Mouse (Mus musculus) hindbrain, embryonic 16.5 days (tissue): ENCODE results near the gene Bola1. TPM values are rescaled to one million over a fixed set of nuclear protein-coding genes. Genes with fewer than 3 reads are reported as not detected.
"Not testable (repeated sequence)": the region's sequence is repeated elsewhere in the genome, so short reads cannot be mapped to it uniquely, and the experiment has no call there.

Experiments
- ATAC-seq: fragments of 200-750 bp; cut with Nextera tagmentation; 2 replicates; pipeline ENCODE4 v1.8.0; 2017; ENCODE audit warnings: moderate TSS enrichment, moderate library complexity
- H3K27ac ChIP-seq: fragments of 300-500 bp; sonication (generic); 2 replicates; pipeline ENCODE4 v1.5.1; 2014; ENCODE audit warnings: low read depth, mild to moderate bottlenecking, control low read depth, low read length, moderate library complexity
- H3K27me3 ChIP-seq: fragments of 300-500 bp; sonication (generic); replicated peaks from 2 replicates; pipeline ENCODE4 v1.6.1; 2014; ENCODE audit warnings: low read length; ENCODE audit not compliant: control insufficient read depth, insufficient read depth
- H3K36me3 ChIP-seq: fragments of 300-500 bp; sonication (generic); 2 replicates; pipeline ENCODE4 v1.6.1; 2014; ENCODE audit warnings: mild to moderate bottlenecking, low read length, moderate library complexity, mixed read lengths; ENCODE audit not compliant: control insufficient read depth, insufficient read depth
- H3K4me1 ChIP-seq: fragments of 300-500 bp; sonication (generic); 2 replicates; pipeline ENCODE4 v1.6.1; 2014; ENCODE audit warnings: low read depth, low read length; ENCODE audit not compliant: control insufficient read depth, insufficient read depth
- H3K4me2 ChIP-seq: fragments of 300-500 bp; sonication (generic); 2 replicates; pipeline ENCODE4 v1.6.1; 2014; ENCODE audit warnings: mild to moderate bottlenecking, low read length, control low read depth, moderate library complexity
- H3K4me3 ChIP-seq: fragments of 300-500 bp; sonication (generic); 2 replicates; pipeline ENCODE4 v1.5.1; 2014; ENCODE audit warnings: mild to moderate bottlenecking, low read length, control low read depth, moderate library complexity
- H3K9ac ChIP-seq: fragments of 300-500 bp; sonication (generic); 2 replicates; pipeline ENCODE4 v1.6.1; 2014; ENCODE audit warnings: low read depth, mild to moderate bottlenecking, control low read depth, low read length, moderate library complexity
- H3K9me3 ChIP-seq: fragments of 300-500 bp; sonication (generic); 2 replicates; pipeline ENCODE4 v1.6.1; 2014; ENCODE audit warnings: mild to moderate bottlenecking, low read length, moderate library complexity; ENCODE audit not compliant: control insufficient read depth
- WGBS: fragments of 180-500 bp; shearing (Covaris S2); extraction: QIAGEN DNeasy Blood & Tissue Kit; methylation state at CpG from one replicate; pipeline ENCODE4 v1.1.7; 2014; 5-methylcytosine and 5-hydroxymethylcytosine counted together
- polyA plus RNA-seq: library from polyadenylated mRNA; unstranded; fragments of >200 nt; fragmentation: Nextera tagmentation; extraction: Ambion mirVana; gene quantifications from 2 replicates; pipeline ENCODE4 v1.2.1, GENCODE M21; 2015

Bola1 gene
- polyA plus RNA-seq, 1 experiment from 2014 or later, result 57.2 TPM

DNA sequence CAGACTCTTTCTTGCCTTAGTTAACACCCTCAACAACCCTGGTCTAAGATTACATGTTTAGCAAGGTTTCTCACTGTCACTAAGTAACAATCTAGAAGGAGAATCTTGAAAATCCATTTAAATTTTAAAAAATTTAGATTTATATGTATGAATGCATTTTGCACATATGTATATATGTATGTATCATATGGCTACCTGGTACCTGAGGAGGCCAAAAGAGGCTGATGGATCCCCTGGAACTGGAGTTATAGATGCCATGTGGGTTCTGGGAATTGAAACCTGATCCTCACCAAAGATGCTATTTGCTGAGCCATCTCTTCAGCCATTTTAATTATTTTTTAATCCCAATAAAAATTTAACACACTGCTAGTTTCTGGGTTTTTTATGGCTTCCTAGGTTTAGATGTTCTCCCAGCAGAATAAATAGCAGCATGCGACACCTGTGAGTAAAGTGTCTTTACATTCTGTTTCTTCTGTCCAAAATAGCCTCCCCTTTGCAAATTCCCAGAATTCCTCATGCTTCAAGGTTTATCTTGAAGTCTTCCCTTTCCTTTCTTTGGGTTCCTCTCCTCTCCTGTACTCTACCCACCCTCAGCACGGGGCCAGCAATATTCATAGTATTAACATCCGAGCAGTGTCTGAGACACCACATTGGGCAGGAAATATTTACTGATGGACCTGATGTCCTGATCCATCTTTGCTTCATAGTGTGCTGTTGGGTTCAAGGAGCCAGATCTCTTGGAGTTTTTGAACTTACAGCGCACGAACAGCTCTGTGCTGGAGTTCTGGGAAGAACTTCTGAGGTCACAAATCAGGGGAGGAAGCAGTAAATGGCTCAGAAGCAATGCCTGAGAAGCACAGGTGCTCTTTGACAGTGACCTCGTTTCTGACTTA lies 28.9 kb upstream of the Bola1 start:
- Histone ChIP-seq H3K27me3 (no peaks in the 10 kb centered on the region), H3K27ac (no peak overlapping the region), H3K4me3 (no peak overlapping the region; the same call in 1 of the 2 replicates), H3K4me1 (peaks cover 11% of the 10 kb centered on the region), H3K36me3 (no peaks in the 10 kb centered on the region), H3K9ac (no peak overlapping the region), H3K9me3 (no peaks in the 10 kb centered on the region), H3K4me2 (peak overlapping the region; percentile 49)
- no peak for ATAC-seq
- WGBS, result 55% methylated on average over 6 of the region's 6 CpGs

DNA sequence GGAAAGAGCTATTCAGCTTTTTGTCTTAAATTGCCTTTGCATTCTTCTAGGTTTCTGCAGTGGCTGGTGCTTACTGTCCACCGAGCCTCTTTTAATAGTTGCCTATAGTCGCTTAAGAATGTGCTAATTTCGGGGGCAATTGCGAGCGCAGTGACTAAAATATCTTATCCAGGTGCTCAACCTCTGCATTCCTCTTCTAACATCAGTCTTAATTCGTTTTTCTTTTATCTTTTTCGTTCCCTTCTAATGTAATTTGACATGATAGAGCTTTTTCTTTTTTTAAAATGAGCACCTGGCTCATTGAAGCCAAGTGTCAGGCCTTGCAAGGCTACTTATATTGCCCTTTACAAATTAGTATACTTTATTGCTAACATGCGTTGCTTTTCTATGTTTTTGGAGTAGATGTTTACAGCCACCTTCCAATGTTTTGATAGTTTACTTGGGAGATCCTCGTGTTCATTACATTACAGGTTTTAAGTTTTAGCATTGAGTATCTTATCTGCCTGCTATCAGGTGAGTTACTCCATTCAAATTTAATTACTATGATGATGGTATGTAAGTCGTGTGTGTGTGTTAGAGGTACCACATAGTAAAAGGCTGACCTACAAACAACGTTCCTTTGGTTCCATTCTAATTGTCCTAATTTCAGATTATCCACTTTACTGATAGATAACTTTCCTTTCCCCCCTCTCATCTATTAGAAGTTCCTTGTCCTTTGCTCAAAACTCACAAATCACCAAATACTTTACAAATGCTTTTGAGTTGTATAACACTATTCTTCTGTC lies 28.0 kb upstream of the Bola1 start:
- no peaks in the 10 kb centered on the region for H3K27me3 ChIP-seq
- H3K4me1 ChIP-seq, result peaks cover 11% of the 10 kb centered on the region
- peak overlapping the region; percentile 49 for H3K4me2 ChIP-seq
- no peaks in the 10 kb centered on the region for H3K36me3 ChIP-seq
- 0 out of 2 replicates have a peak overlapping the region, but pooled peaks have one; percentile 27 for H3K9ac ChIP-seq
- H3K9me3 ChIP-seq, result no peaks in the 10 kb centered on the region
- 7% methylated on average over 11 of the region's 11 CpGs for WGBS
- H3K27ac ChIP-seq, result no peak overlapping the region
- ATAC-seq, result no peak
- H3K4me3 ChIP-seq, result peak overlapping the region; percentile 27

DNA sequence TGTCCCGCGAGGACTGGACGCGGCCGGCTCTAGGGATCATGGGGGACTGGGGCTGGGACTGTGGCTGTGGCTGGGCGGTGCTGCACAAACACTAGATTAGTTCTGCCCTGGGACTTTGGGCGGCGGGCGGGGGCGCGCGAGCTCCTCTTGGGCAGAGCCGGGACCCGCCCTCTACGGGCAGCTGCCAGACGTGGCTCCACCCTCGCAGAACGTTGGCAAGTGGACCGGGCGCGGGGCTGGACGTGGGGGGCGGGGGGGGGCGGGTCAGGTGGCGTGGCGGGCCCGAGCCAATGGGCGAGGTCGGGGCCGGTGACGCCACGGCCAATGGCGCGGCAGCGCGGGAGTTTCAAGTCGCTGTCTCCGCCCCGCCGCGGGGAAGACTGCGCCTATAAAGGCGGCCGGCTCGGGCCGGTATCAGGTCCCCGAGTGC lies 26.9 kb upstream of the Bola1 start, which contains the start of gene Hist2h3c1:
Gene Hist2h3c1 (plus strand): TSS at position 259 of the 430 bp plus-strand sequence.
- Histone ChIP-seq H3K4me1 (peaks cover 11% of the 10 kb centered on the region), H3K4me2 (peak within 1 kb of the TSS; percentile 49), H3K9ac (peak within 1 kb of the TSS; percentile 27; the same call in 1 of the 2 replicates), H3K4me3 (peak within 1 kb of the TSS; percentile 32)
- 0% methylated on average over 4 of the region's 47 CpGs for WGBS
- not testable (repeated sequence) for H3K27ac ChIP-seq, H3K9me3 ChIP-seq, H3K27me3 ChIP-seq, H3K36me3 ChIP-seq
- ATAC-seq, result peak; percentile 92

DNA sequence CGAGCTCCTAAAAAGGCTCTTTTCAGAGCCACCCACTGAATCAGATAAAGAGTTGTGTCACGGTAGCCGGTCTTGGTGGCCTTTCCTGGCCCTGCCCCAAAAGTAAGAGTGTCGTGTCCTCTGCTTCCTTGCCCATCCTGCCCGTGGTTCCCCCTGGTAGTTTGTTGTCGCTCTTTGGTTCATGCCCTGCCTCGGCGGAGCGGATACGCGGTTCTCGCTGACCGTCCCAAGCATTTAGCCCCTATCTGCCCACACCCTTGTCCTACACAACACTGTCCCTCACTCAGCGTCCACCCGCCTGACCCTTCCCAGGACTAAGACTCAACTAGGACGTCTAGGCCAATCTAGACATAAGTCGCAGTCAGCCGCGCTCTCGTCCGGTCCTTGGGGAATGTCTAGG lies 26.5 kb upstream of the Bola1 start:
- 0% methylated on average over 5 of the region's 21 CpGs for WGBS
- H3K27me3 ChIP-seq, H3K9ac ChIP-seq, H3K36me3 ChIP-seq, H3K9me3 ChIP-seq, ATAC-seq, H3K27ac ChIP-seq: not testable (repeated sequence)
- Histone ChIP-seq H3K4me1 (peaks cover 11% of the 10 kb centered on the region), H3K4me2 (peak overlapping the region; percentile 42), H3K4me3 (peak overlapping the region; percentile 32)

DNA sequence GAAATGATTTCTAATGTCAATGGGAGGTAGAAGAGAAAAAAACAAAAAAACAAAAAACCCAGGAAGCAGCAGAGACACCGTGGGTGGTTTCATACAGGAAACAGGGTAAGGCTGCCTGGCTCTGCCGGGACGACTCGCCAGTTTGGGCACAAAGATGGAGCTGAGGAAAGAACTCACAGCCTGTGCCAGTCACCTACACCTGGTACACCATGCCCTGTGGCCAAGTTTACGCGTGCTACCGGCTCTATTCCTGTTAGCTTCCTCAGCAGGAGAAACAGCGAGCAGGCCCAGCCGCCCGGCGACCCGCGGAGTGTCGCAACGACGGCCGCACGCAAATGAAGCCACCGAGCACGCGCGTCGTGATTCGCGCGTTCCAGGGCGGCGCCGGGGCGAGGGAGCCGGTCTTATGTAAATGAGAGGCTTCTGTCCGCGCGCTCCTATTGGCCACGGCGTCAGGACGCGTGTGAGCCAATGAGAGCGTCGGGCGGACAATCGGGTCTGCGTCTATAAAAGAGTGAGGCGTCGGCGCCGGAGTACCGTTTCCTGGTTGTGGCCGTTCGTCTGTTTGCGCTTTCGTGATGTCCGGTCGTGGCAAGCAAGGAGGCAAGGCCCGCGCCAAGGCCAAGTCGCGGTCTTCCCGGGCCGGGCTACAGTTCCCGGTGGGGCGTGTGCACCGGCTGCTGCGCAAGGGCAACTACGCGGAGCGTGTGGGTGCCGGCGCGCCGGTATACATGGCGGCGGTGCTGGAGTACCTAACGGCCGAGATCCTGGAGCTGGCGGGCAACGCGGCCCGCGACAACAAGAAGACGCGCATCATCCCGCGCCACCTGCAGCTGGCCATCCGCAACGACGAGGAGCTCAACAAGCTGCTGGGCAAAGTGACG lies 25.7 kb upstream of the Bola1 start, which contains the start of gene Hist2h2aa1:
Gene Hist2h2aa1 (plus strand): TSS at position 495 of the 884 bp plus-strand sequence.
- 0% methylated on average over 18 of the region's 88 CpGs for WGBS
- peak within 1 kb of the TSS; percentile 67 for H3K4me2 ChIP-seq

DNA sequence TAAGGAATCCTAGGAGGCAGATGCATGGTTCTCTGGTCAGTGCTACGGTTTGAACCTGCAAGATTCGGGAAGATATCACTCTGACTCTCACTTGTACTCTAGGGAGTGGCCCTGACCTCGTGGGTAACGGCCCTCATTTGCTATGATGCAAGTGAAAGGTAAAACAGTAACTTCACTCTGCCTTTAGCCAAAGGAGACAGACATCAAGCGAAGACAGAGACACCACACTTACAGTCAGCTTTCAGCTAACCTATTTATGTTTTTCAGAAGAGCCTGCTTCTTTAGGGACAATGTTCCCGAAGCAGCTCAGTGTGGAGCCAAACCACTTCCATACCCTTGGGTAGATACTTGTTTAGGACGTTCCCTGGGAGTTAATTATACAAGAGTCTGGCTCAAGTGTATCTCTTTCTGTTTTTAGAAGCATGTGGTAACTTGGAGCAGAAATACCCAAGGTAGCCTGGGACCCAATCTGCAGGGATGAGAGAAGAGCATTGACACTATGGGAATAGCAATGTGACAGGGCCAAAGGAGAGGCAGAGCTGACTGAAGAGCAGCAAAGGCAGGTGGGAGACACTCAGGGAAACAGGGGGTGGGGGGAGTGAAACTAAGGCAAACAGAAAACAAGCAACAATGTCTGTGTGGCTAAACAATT lies 24.5 kb upstream of the Bola1 start:
- 85% methylated on average over 7 of the region's 7 CpGs for WGBS
- peak overlapping the region; percentile 67 for H3K4me2 ChIP-seq
- 0 out of 2 replicates have a peak overlapping the region, but pooled peaks have one; percentile 23 for H3K27ac ChIP-seq
- H3K9me3 ChIP-seq, result no peaks in the 10 kb centered on the region
- no peaks in the 10 kb centered on the region for H3K36me3 ChIP-seq
- H3K4me3 ChIP-seq, result no peak overlapping the region
- peaks cover 14% of the 10 kb centered on the region for H3K4me1 ChIP-seq
- H3K9ac ChIP-seq, result 0 out of 2 replicates have a peak overlapping the region, but pooled peaks have one; percentile 8
- no peak for ATAC-seq
- no peaks in the 10 kb centered on the region for H3K27me3 ChIP-seq

More for the DNA sequence above, 25.7 kb upstream of the Bola1 start, which contains the start of gene Hist2h2aa1:
- not testable (repeated sequence) for H3K9me3 ChIP-seq, H3K27me3 ChIP-seq, H3K36me3 ChIP-seq
- Histone ChIP-seq H3K27ac (peak within 1 kb of the TSS; percentile 96), H3K4me3 (peak within 1 kb of the TSS; percentile 54), H3K9ac (peak within 1 kb of the TSS; percentile 79), H3K4me1 (peaks cover 14% of the 10 kb centered on the region)
- peak; percentile 93 for ATAC-seq

DNA sequence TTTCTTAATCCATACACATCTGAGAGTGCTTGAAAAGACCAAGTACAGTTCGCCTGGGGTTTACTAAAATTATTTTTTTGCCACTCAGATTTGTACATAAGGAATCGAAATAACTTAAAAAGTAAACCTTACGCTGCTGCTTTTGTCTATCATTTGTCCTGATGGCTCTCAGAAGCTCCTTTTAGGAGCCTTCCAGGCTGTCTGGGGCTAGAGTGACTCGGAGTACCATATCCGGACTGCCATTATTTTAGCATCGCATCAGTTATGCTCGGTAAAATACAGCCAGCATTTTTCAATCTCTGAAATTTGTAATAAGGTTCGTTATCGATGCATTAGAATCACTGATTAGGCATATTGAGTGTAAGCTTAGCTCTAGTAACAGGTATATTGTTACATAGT lies 21.3 kb upstream of the Bola1 start:
- no peak overlapping the region; the same call in 1 of the 2 replicates for H3K4me3 ChIP-seq

More for the DNA sequence above, 21.3 kb upstream of the Bola1 start:
- Histone ChIP-seq H3K36me3 (no peaks in the 10 kb centered on the region), H3K4me1 (peaks cover 19% of the 10 kb centered on the region), H3K9ac (peak overlapping the region; percentile 45), H3K4me2 (peak overlapping the region; percentile 52), H3K9me3 (no peaks in the 10 kb centered on the region), H3K27me3 (no peaks in the 10 kb centered on the region), H3K27ac (peak overlapping the region; percentile 83)
- no peak for ATAC-seq
- 77% methylated on average over 9 of the region's 9 CpGs for WGBS
